Mouse (Mus musculus): ENCODE measurements around the gene Gm20696. TPM values are rescaled to one million over a fixed set of nuclear protein-coding genes. Genes with fewer than 3 reads are reported as not detected.

The Gm20696 gene
- polyA plus RNA-seq, 1 experiment, result 0.24 TPM

DNA sequence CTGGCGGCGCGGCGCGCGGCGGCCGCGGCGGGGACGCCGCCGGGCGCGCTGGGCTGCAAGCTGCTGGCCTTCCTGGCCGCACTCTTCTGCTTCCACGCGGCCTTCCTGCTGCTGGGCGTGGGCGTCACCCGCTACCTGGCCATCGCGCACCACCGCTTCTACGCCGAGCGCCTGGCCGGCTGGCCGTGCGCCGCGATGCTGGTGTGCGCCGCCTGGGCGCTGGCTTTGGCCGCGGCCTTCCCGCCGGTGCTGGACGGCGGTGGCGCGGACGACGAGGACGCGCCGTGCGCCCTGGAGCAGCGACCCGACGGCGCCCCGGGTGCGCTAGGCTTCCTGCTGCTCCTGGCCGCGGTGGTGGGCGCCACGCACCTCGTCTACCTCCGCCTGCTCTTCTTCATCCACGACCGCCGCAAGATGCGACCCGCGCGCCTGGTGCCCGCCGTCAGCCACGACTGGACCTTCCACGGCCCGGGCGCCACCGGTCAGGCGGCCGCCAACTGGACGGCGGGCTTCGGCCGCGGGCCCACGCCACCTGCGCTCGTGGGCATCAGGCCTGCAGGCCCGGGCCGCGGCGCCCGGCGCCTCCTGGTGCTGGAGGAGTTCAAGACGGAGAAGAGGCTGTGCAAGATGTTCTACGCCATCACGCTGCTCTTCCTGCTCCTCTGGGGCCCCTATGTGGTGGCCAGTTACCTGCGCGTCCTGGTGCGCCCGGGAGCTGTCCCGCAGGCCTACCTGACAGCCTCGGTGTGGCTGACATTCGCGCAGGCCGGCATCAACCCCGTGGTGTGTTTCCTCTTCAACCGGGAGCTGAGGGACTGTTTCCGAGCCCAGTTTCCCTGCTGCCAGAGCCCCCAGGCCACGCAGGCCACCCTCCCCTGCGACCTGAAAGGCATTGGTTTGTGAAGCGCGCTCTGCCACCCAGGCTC lies 26.6 kb upstream of the Gm20696 start:
- H3K36me3 ChIP-seq (ENCODE audit: control insufficient read depth, insufficient read depth, low read length, poor library complexity, severe bottlenecking), result no peaks in the 10 kb centered on the region
- TF ChIP-seq POLR2A (IDR thresholded peaks at IDR 0.05; ENCODE audit: insufficient read depth, low read length), result no peak
- no peak for TF ChIP-seq EP300 (IDR thresholded peaks at IDR 0.05; ENCODE audit: insufficient read depth, low read depth, low read length)
- TF ChIP-seq CTCF (IDR thresholded peaks at IDR 0.05; ENCODE audit: low read depth, low read length), result no peak
- peaks cover 5% of the 10 kb centered on the region; the same call in 1 of the 2 replicates for H3K27me3 ChIP-seq (ENCODE audit: control insufficient read depth, insufficient read depth, low read length, poor library complexity, severe bottlenecking)
- no peaks in the 10 kb centered on the region for H3K9me3 ChIP-seq (replicated peaks; ENCODE audit: control insufficient read depth, insufficient read depth, low read length, poor library complexity, severe bottlenecking)
- no peak overlapping the region for H3K27ac ChIP-seq (ENCODE audit: insufficient read depth, low read length)
- peak overlapping the region; percentile 88 for H3K4me3 ChIP-seq (ENCODE audit: low read depth, low read length)
- H3K9ac ChIP-seq (ENCODE audit: low read depth, poor library complexity, severe bottlenecking), result peak overlapping the region; percentile 88
- H3K4me1 ChIP-seq (ENCODE audit: control insufficient read depth, insufficient read depth, low read length), result no peaks in the 10 kb centered on the region

DNA sequence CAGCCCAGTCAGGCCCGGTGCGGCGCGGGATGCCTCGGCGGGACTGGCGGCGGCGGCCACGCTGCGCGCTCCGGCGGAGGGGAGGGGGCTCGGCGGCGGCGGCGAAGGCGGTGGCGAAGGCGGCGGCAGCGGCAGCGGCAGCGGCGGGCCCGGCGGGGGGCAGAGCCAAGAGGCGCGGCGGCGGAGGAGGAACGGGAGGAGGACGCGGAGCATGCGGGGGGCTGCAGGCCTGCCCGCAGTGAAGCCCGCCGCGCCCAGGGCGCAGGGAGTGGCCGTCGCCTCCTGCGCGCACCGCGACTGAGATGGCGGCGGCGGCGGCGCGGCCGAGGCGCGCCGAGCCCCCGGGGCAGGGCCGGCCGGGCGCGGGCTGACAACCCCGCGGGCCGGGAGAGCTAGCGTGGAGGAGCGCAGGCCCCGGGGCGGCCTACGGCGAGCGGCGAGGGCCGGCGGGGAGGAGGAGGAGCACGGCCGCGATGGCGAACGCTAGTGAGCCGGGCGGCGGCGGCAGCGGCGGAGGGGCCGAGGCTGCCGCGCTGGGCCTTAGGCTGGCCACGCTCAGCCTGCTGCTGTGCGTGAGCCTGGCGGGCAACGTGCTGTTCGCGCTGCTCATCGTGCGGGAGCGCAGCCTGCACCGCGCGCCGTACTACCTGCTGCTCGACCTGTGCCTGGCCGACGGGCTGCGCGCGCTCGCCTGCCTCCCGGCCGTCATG lies 25.8 kb upstream of the Gm20696 start, which contains the start of gene Gpr27:
Gene Gpr27, plus strand, starts transcription at position 474 of the 710 bp plus-strand sequence.
- Histone ChIP-seq H3K27me3 (ENCODE audit: control insufficient read depth, insufficient read depth, low read length, poor library complexity, severe bottlenecking) (peaks cover 5% of the 10 kb centered on the region; the same call in 1 of the 2 replicates), H3K4me3 (ENCODE audit: low read depth, low read length) (peak within 1 kb of the TSS; percentile 88), H3K9me3 (replicated peaks; ENCODE audit: control insufficient read depth, insufficient read depth, low read length, poor library complexity, severe bottlenecking) (no peaks in the 10 kb centered on the region), H3K36me3 (ENCODE audit: control insufficient read depth, insufficient read depth, low read length, poor library complexity, severe bottlenecking) (no peaks in the 10 kb centered on the region), H3K4me1 (ENCODE audit: control insufficient read depth, insufficient read depth, low read length) (no peaks in the 10 kb centered on the region), H3K27ac (ENCODE audit: insufficient read depth, low read length) (no peak within 1 kb of the TSS), H3K9ac (ENCODE audit: low read depth, poor library complexity, severe bottlenecking) (peak within 1 kb of the TSS; percentile 88)
- TF ChIP-seq POLR2A (IDR thresholded peaks at IDR 0.05; ENCODE audit: insufficient read depth, low read length), result no peak
- TF ChIP-seq EP300 (IDR thresholded peaks at IDR 0.05; ENCODE audit: insufficient read depth, low read depth, low read length), result no peak
- TF ChIP-seq CTCF (IDR thresholded peaks at IDR 0.05; ENCODE audit: low read depth, low read length), result no peak

- H3K27me3 ChIP-seq (ENCODE audit: control insufficient read depth, insufficient read depth, low read length, poor library complexity, severe bottlenecking), result peaks cover 5% of the 10 kb centered on the region; the same call in 1 of the 2 replicates
- H3K9me3 ChIP-seq (replicated peaks; ENCODE audit: control insufficient read depth, insufficient read depth, low read length, poor library complexity, severe bottlenecking), result no peaks in the 10 kb centered on the region
- H3K4me3 ChIP-seq (ENCODE audit: low read depth, low read length), result peak overlapping the region; percentile 88
- no peak for TF ChIP-seq CTCF (IDR thresholded peaks at IDR 0.05; ENCODE audit: low read depth, low read length)
- TF ChIP-seq EP300 (IDR thresholded peaks at IDR 0.05; ENCODE audit: insufficient read depth, low read depth, low read length), result no peak
- TF ChIP-seq POLR2A (IDR thresholded peaks at IDR 0.05; ENCODE audit: insufficient read depth, low read length), result no peak
- peak overlapping the region; percentile 88 for H3K9ac ChIP-seq (ENCODE audit: low read depth, poor library complexity, severe bottlenecking)
- no peak overlapping the region for H3K27ac ChIP-seq (ENCODE audit: insufficient read depth, low read length)
- H3K36me3 ChIP-seq (ENCODE audit: control insufficient read depth, insufficient read depth, low read length, poor library complexity, severe bottlenecking), result no peaks in the 10 kb centered on the region
- H3K4me1 ChIP-seq (ENCODE audit: control insufficient read depth, insufficient read depth, low read length), result no peaks in the 10 kb centered on the region
Observed at GRCm38 (mm10) chr6:99691666-99692205, 25.1 kb upstream of the Gm20696 start.

DNA sequence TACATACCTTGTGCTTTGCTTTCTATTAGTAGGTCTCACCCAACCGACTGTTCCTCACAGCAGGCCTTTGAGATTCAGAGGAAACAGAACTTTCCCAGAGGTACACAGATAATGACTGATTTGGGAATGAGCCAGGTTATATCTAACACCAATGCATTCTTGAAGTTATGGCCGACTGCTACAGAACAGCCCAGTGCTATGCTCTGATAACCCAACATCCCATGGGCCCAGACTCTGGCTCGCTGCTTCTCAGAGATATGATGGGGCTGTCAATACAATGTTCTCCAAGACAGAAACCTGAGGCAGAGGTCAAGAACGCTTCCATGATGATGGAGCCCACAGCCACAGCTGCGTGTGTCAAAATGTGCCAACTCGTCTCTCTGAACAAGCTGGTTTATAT lies 21.9 kb upstream of the Gm20696 start:
- Histone ChIP-seq H3K27me3 (ENCODE audit: control insufficient read depth, insufficient read depth, low read length, poor library complexity, severe bottlenecking) (peaks cover 4% of the 10 kb centered on the region; the same call in 1 of the 2 replicates), H3K9ac (ENCODE audit: low read depth, poor library complexity, severe bottlenecking) (no peak overlapping the region), H3K4me3 (ENCODE audit: low read depth, low read length) (no peak overlapping the region), H3K36me3 (ENCODE audit: control insufficient read depth, insufficient read depth, low read length, poor library complexity, severe bottlenecking) (no peaks in the 10 kb centered on the region), H3K27ac (ENCODE audit: insufficient read depth, low read length) (no peak overlapping the region), H3K9me3 (replicated peaks; ENCODE audit: control insufficient read depth, insufficient read depth, low read length, poor library complexity, severe bottlenecking) (no peaks in the 10 kb centered on the region), H3K4me1 (ENCODE audit: control insufficient read depth, insufficient read depth, low read length) (no peaks in the 10 kb centered on the region)
- TF ChIP-seq EP300 (IDR thresholded peaks at IDR 0.05; ENCODE audit: insufficient read depth, low read depth, low read length) (no peak), POLR2A (IDR thresholded peaks at IDR 0.05; ENCODE audit: insufficient read depth, low read length) (no peak), CTCF (IDR thresholded peaks at IDR 0.05; ENCODE audit: low read depth, low read length) (no peak)

GRCm38 (mm10) chr6:99684899-99685298 lies 18.3 kb upstream of the Gm20696 start:
- Histone ChIP-seq H3K4me3 (ENCODE audit: low read depth, low read length) (no peak overlapping the region), H3K9me3 (replicated peaks; ENCODE audit: control insufficient read depth, insufficient read depth, low read length, poor library complexity, severe bottlenecking) (no peaks in the 10 kb centered on the region), H3K27me3 (ENCODE audit: control insufficient read depth, insufficient read depth, low read length, poor library complexity, severe bottlenecking) (no peaks in the 10 kb centered on the region), H3K9ac (ENCODE audit: low read depth, poor library complexity, severe bottlenecking) (no peak overlapping the region), H3K27ac (ENCODE audit: insufficient read depth, low read length) (no peak overlapping the region), H3K4me1 (ENCODE audit: control insufficient read depth, insufficient read depth, low read length) (no peaks in the 10 kb centered on the region), H3K36me3 (ENCODE audit: control insufficient read depth, insufficient read depth, low read length, poor library complexity, severe bottlenecking) (no peaks in the 10 kb centered on the region)
- no peak for TF ChIP-seq POLR2A (IDR thresholded peaks at IDR 0.05; ENCODE audit: insufficient read depth, low read length)
- TF ChIP-seq CTCF (IDR thresholded peaks at IDR 0.05; ENCODE audit: low read depth, low read length), result peak; percentile 42

Measured in ES-Bruce4 (cell line).